Mouse (Mus musculus) hindbrain, embryonic 10.5 days (tissue): ENCODE results near the gene Hs1bp3. TPM values are rescaled to one million over a fixed set of nuclear protein-coding genes. Genes with fewer than 3 reads are reported as not detected.

ENCODE experiments used
- DNase-seq: peaks from one replicate; pipeline ENCODE4 v3.0.0-alpha.2; 2017; ENCODE audit warnings: low spot score
- H3K27ac ChIP-seq: fragments of 300-500 bp; sonication (generic); 2 replicates; pipeline ENCODE4 v1.5.1; 2016; ENCODE audit warnings: mild to moderate bottlenecking, moderate library complexity
- H3K27me3 ChIP-seq: fragments of 300-500 bp; sonication (generic); 2 replicates; pipeline ENCODE4 v1.6.1; 2016; ENCODE audit warnings: mild to moderate bottlenecking; ENCODE audit not compliant: poor library complexity, insufficient read depth, severe bottlenecking
- H3K36me3 ChIP-seq: fragments of 300-500 bp; sonication (generic); 2 replicates; pipeline ENCODE4 v1.6.1; 2016; ENCODE audit warnings: mild to moderate bottlenecking, moderate library complexity
- H3K4me1 ChIP-seq: fragments of 300-500 bp; sonication (generic); replicated peaks from 2 replicates; pipeline ENCODE4 v1.6.1; 2016; ENCODE audit warnings: mild to moderate bottlenecking
- H3K4me3 ChIP-seq: fragments of 300-500 bp; sonication (generic); 2 replicates; pipeline ENCODE4 v1.5.1; 2016; ENCODE audit warnings: mild to moderate bottlenecking, moderate library complexity
- H3K9me3 ChIP-seq: fragments of 300-500 bp; sonication (generic); 2 replicates; pipeline ENCODE4 v1.6.1; 2016; ENCODE audit warnings: mild to moderate bottlenecking, moderate library complexity
- WGBS: fragments of 180-500 bp; shearing (Covaris S2); methylation state at CpG from one replicate; pipeline ENCODE4 v1.1.7; 2016; 5-methylcytosine and 5-hydroxymethylcytosine counted together
- polyA plus RNA-seq: library from polyadenylated mRNA; unstranded; fragments of >200 nt; fragmentation: Nextera tagmentation; extraction: Ambion mirVana; gene quantifications from 2 replicates; pipeline ENCODE4 v1.2.1, GENCODE M21; 2016

Hs1bp3 gene
- polyA plus RNA-seq, 1 experiment from 2014 or later = 14.2 TPM

DNA sequence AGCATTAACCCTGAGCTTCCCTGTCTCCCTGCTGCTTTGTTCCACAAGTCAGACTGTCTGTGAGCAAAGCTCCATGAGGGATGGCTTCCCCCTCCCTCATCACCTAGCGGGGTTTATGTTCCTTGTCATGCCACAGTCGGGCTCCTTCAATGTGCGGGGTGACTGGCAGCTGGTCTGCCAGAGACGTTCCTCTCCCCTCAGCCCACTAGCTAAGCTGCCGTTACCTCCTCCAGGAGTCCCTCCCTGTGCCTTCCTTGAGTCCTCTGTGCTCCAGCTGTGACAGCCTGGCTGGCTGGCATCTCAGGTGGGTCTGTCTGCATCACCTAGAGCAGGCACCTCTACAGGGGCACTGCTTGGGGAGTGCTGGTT, 18.9 kb downstream of the Hs1bp3 start:
- WGBS = 60% methylated on average over 5 of the region's 5 CpGs
- Histone ChIP-seq H3K27me3 (no peaks in the 10 kb centered on the region), H3K4me3 (no peak overlapping the region), H3K36me3 (peaks cover 38% of the 10 kb centered on the region), H3K27ac (peak overlapping the region; percentile 69), H3K9me3 (no peaks in the 10 kb centered on the region), H3K4me1 (peaks cover 37% of the 10 kb centered on the region)
- no peak for DNase-seq

DNA sequence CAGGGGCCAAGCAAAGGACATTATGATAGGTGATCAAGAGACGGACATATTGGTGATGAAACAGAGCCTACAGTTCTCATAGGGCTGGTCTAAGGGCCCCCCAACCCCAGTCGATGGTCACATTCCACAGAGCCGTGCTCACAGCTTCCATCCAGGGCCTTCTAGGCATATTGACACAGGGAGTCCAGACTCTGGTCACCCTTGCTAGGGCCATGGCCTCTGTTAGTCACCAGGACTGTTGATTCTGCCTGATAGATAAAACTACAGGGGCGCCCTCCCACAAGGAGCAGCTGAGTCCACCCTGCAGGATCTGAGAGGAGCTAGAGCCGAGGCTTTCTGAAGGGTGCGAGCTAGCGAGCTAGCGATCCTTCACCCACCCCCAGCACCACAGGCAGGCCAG, 20.4 kb downstream of the Hs1bp3 start:
- Histone ChIP-seq H3K4me1 (peaks cover 36% of the 10 kb centered on the region), H3K9me3 (no peaks in the 10 kb centered on the region), H3K4me3 (no peak overlapping the region), H3K36me3 (peaks cover 38% of the 10 kb centered on the region), H3K27ac (peak overlapping the region; percentile 69; the same call in 1 of the 2 replicates), H3K27me3 (no peaks in the 10 kb centered on the region)
- WGBS = 86% methylated on average over 8 of the region's 8 CpGs
- no peak for DNase-seq

DNA sequence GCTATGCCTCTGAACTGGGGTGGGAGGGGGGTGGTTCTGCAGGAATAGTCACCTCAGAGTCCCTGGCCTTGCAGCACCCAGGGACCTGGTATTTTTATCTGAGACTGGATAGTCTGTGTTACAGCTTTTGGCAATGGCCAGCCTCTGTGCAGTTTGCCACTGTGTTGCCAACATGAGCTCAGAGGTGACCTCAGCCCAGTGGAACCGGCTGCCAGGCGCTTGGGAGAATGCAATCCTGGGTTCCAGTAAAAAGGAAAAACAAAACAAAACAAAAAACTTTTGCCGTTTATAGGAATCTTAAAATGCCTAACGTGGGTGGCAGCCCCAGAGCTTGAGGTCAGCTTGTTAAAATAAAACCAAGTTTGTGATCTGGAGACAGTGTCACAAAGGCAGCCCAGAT, 21.0 kb downstream of the Hs1bp3 start:
- no peaks in the 10 kb centered on the region for H3K27me3 ChIP-seq
- H3K4me1 ChIP-seq = peaks cover 42% of the 10 kb centered on the region
- peaks cover 32% of the 10 kb centered on the region for H3K36me3 ChIP-seq
- H3K4me3 ChIP-seq = no peak overlapping the region
- DNase-seq = no peak
- WGBS = 88% methylated on average over 4 of the region's 4 CpGs
- peak overlapping the region; percentile 23; the same call in 1 of the 2 replicates for H3K27ac ChIP-seq
- no peaks in the 10 kb centered on the region for H3K9me3 ChIP-seq

DNA sequence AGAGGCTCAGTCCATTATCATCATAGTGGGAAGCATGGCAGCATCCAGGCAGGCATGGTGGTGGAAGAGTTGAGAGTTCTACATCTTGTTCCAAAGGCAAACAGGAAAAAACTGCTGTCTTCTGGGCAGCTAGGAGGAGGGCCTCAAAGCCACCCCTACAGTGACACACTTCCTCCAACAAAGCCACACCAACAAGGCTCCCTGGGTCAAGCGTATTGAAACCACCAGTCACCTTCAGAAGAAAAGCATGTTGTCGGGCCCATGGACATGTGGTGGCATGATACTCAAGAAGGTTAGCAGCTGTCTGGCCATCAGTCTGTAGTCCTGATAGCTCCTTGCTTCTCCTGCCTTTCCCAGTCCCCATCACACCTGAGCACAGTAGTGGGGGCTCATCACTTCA, 22.3 kb downstream of the Hs1bp3 start:
- Histone ChIP-seq H3K4me1 (peaks cover 54% of the 10 kb centered on the region), H3K27me3 (no peaks in the 10 kb centered on the region), H3K4me3 (no peak overlapping the region), H3K9me3 (no peaks in the 10 kb centered on the region), H3K27ac (no peak overlapping the region), H3K36me3 (peaks cover 24% of the 10 kb centered on the region)
- WGBS = 91% methylated on average over 2 of the region's 2 CpGs
- DNase-seq = no peak

DNA sequence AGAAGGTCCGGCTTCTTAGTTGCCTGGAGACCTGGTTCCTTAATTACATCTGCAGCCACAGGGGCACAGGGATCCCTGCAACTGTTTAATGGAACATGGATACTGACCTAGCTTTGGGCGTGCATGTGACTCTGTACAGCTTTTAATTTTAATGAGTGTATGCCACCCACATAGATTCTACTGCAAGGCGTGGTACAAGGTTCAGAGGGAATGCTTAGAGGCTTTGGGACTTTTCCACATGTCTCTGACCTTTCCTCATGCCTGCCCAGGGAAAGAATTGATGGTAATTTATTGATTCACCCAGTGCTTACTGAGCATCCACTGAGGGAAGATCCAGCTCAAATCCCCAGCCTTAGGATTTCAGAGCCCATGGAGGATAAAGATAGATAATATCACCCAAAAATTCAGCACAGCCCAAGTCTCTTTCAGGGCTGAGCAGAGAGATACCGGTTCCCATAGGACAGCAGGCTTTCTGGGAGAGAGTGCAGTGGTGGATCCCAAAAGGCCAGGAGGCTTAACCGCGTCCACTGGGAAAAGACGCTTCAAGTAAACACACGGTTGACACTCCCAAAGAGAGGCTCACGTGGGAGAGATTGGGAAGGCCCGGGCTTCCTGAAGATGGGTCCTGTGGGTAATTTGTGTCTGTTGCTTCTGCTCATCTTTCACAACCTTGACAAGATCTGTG, 23.5 kb downstream of the Hs1bp3 start:
- no peak for DNase-seq
- no peaks in the 10 kb centered on the region for H3K9me3 ChIP-seq
- WGBS = 90% methylated on average over 10 of the region's 10 CpGs
- no peak overlapping the region for H3K4me3 ChIP-seq
- H3K4me1 ChIP-seq = peaks cover 43% of the 10 kb centered on the region
- no peaks in the 10 kb centered on the region for H3K27me3 ChIP-seq
- no peak overlapping the region for H3K27ac ChIP-seq
- H3K36me3 ChIP-seq = peaks cover 28% of the 10 kb centered on the region

DNA sequence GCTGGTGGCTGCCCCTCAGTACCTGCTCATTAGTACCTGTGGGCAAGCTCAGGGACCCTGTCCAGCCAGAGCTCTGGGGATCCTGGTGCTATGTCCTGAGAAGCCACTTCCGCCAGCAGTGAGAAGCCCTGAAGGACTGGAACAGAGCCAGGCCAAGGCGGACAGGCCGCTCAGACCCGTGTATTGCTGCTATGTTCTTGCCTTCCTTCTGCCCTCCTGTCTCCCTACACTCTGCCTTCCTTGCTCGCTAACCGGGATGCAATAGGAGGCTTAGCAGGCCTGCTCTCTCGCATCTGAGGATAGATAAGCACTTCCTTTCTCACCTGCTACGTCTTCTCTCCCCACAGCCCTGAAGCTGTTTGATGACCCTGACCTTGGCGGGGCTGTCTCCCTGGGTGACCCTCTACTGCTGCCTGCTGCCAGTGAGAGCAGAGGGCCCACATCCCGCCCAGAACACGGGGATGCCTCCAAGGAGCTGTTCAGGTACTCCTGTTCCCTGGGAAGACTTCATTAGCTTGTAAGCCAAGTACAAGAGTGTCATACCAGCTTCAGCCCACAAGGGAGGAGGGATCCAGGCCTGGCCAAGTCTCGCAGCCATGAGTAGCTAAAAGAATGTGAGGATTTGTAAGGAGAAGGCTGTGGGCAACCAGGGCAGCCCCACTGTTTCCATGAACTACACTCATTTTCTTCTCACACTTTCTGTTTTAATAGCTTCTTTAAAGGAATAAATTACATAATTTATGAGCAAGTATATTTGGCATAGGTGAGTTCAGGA, 24.2 kb downstream of the Hs1bp3 start:
- 85% methylated on average over 12 of the region's 12 CpGs for WGBS
- Histone ChIP-seq H3K36me3 (peaks cover 35% of the 10 kb centered on the region), H3K4me3 (no peak overlapping the region), H3K27ac (0 out of 2 replicates have a peak overlapping the region, but pooled peaks have one; percentile 46), H3K9me3 (no peaks in the 10 kb centered on the region), H3K27me3 (no peaks in the 10 kb centered on the region), H3K4me1 (peaks cover 36% of the 10 kb centered on the region)
- DNase-seq = no peak

DNA sequence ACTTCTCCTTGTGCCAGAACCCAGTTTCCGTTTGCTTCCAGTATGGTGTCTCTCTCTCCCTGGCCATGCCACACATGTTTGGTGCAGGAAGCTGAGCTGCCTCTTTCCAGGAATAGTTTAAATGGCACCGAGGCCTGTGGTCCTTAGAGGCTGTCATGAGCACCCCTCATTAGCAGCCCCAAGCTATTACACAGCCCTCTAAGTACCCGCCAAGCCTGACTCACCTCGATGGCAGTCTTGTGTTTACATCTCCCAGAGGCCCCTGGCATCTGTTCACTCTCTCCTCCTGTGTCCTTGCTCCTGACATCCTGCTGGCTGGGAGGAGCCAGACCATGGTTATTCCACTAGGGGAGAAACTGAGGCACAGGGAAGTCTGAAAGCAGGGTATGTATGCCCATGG, 25.3 kb downstream of the Hs1bp3 start:
- Histone ChIP-seq H3K27ac (peak overlapping the region; percentile 83), H3K9me3 (no peaks in the 10 kb centered on the region), H3K36me3 (peaks cover 41% of the 10 kb centered on the region), H3K4me3 (no peak overlapping the region), H3K4me1 (peaks cover 32% of the 10 kb centered on the region), H3K27me3 (no peaks in the 10 kb centered on the region)
- WGBS = 68% methylated on average over 4 of the region's 4 CpGs
- no peak for DNase-seq

DNA sequence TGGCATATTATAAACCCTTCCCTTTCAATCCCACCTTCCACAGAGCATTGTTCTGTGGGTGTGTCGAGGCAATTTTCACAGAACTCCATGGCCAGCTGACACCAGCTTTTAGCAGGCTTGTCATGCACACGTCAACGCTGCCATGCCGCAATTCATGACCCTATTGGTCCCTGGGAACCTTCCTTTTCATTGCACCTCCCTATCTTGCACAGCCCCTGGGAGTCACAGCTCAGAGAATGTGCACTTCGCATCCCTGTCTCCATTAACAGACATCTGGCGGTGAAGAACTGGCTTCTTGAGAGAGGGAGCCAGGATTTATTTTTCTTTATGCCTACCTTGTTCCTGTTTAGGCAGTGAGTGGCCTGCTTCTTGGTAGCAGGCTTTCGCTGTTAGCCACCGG, 25.7 kb downstream of the Hs1bp3 start:
- 65% methylated on average over 8 of the region's 8 CpGs for WGBS
- Histone ChIP-seq H3K4me1 (peaks cover 32% of the 10 kb centered on the region), H3K9me3 (no peaks in the 10 kb centered on the region), H3K27ac (peak overlapping the region; percentile 83), H3K27me3 (no peaks in the 10 kb centered on the region), H3K4me3 (no peak overlapping the region), H3K36me3 (peaks cover 39% of the 10 kb centered on the region)
- DNase-seq = no peak

DNA sequence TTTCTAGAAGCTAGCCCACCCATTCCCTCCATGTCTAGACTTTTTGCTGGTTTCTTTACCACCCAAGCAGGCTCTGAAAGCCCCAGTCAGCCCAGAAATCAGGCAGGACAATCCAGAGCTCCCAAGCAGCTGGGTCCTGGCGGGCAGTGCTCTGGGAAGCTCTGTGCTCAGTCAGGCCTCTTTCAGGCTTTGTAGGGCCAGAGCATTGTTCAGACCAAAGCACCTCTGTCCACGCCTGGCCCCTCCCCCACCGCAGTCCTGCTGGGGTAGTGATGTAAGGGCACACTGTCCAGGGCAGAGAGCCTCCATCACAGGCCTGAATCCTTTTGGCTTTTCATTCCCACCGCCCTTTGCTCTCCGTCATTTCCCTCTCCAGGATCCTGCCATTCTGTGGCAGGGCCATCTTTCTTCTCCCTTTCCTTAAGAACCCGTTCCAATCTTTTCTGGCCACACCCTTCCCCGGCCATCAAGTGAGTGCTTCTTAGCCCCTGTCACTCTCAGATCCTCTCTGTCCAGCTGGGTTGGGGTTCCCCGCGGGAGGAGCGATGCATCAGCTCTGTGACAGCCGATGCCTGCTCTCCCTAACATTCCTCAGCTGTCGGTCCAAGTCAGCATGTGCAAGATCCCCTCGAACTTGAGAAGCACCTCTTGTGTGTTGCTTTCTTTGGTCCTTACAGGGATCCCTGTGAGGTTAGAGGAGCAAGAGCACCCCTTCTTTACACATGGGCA, 26.5 kb downstream of the Hs1bp3 start:
- Histone ChIP-seq H3K27ac (peak overlapping the region; percentile 83), H3K36me3 (peaks cover 39% of the 10 kb centered on the region), H3K9me3 (no peaks in the 10 kb centered on the region), H3K4me1 (peaks cover 37% of the 10 kb centered on the region), H3K4me3 (no peak overlapping the region), H3K27me3 (no peaks in the 10 kb centered on the region)
- WGBS = 29% methylated on average over 13 of the region's 13 CpGs
- peak; percentile 76 for DNase-seq

DNA sequence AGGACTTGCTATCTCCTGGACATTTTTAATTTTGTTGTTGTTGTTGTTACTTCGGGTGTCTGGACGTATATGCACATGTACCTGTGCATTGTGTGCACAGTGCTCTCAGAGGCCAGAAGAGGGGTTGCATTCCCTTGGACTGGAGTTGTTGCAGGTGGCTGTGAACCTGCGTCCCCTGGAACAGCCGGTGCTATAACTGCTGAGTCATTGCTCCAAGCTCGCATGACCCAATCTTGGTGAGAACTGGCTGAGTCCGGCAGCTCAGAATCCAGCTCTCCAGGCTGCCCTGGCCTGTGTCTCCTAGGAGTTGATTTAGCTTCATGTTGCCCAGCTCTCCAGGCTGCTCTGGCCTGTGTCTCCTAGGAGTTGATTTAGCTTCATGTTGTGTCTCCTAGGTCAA, 27.8 kb downstream of the Hs1bp3 start:
- no peaks in the 10 kb centered on the region for H3K27me3 ChIP-seq
- DNase-seq = no peak
- H3K4me1 ChIP-seq = peaks cover 40% of the 10 kb centered on the region
- H3K4me3 ChIP-seq = no peak overlapping the region
- peaks cover 36% of the 10 kb centered on the region for H3K36me3 ChIP-seq
- H3K9me3 ChIP-seq = no peaks in the 10 kb centered on the region
- H3K27ac ChIP-seq = no peak overlapping the region
- 93% methylated on average over 6 of the region's 6 CpGs for WGBS

DNA sequence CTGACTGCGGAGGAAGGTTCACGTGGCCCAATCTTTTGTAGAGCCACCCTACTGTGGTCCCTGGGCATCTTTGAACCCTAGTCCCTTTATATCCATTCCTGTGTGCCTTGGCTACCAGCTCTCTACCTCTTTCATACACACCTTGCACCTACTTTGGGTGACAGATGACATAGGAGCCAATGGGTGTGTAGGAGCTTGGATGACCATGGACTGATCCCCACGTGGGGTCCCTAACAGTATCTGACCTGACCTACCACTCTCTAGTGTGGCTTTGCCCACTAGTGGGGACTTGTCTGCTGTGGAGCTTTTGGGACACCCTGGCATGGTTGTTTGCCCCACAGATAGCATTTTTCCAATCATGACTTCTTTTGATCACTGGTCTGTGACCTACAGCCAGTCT, 30.1 kb downstream of the Hs1bp3 start:
- 92% methylated on average over 3 of the region's 3 CpGs for WGBS
- H3K36me3 ChIP-seq = peaks cover 19% of the 10 kb centered on the region
- DNase-seq = no peak
- no peaks in the 10 kb centered on the region for H3K27me3 ChIP-seq
- peaks cover 42% of the 10 kb centered on the region for H3K4me1 ChIP-seq
- H3K9me3 ChIP-seq = no peaks in the 10 kb centered on the region
- no peak overlapping the region for H3K27ac ChIP-seq
- H3K4me3 ChIP-seq = no peak overlapping the region

DNA sequence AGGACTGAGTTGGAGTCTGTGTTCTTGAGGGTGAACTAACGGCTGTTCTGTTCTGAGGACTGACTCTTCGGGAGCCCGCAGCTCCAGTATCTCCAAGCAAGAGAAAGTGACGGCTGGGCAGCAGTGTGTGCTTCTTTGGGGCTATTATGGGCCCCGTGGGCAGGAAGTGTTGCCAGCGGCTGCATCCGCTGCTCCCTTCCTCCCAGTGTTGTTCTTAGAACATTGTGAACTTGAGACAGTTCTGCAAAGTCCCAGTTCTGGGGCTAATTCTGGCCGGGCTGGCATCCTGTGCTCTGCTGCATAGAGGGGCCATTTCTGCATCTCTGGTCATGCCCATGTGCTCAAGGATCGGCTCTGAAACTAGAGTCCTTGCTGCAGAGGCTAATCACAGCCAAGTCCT, 31.7 kb downstream of the Hs1bp3 start:
- 74% methylated on average over 9 of the region's 9 CpGs for WGBS
- peaks cover 19% of the 10 kb centered on the region for H3K36me3 ChIP-seq
- H3K27ac ChIP-seq = peak overlapping the region; percentile 64
- H3K27me3 ChIP-seq = no peaks in the 10 kb centered on the region
- H3K4me1 ChIP-seq = peaks cover 42% of the 10 kb centered on the region
- no peak for DNase-seq
- H3K4me3 ChIP-seq = no peak overlapping the region
- no peaks in the 10 kb centered on the region for H3K9me3 ChIP-seq

DNA sequence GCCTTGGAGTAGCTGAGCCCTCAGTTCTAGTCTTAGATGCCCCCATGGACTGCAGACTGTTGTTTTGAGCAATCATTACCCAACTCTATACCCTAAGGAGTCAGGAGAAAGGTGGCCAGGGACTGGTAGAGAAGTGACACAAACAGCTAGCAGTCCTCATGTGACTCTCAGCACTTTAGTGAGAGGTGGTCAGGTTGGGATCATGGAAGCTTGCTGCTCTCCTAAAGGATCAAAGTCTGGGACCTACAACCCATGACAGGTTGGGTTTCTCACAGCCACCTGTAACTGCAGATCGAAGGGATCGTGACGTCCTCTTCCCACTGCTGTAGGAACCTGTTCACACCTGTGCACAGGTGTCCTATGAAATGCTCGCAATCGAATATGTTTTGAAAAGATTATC, 32.3 kb downstream of the Hs1bp3 start:
- peak overlapping the region; percentile 64; the same call in 1 of the 2 replicates for H3K27ac ChIP-seq
- H3K27me3 ChIP-seq = no peaks in the 10 kb centered on the region
- peaks cover 41% of the 10 kb centered on the region for H3K4me1 ChIP-seq
- no peaks in the 10 kb centered on the region for H3K9me3 ChIP-seq
- 95% methylated on average over 5 of the region's 5 CpGs for WGBS
- peaks cover 19% of the 10 kb centered on the region for H3K36me3 ChIP-seq
- DNase-seq = no peak
- H3K4me3 ChIP-seq = no peak overlapping the region
